Mouse (Mus musculus): Measurements from ENCODE around the gene Togaram2. TPM values are rescaled to one million over a fixed set of nuclear protein-coding genes. Genes with fewer than 3 reads are reported as not detected.

Gene Togaram2
- polyA plus RNA-seq, 1 experiment from 2014 or later = not detected

DNA sequence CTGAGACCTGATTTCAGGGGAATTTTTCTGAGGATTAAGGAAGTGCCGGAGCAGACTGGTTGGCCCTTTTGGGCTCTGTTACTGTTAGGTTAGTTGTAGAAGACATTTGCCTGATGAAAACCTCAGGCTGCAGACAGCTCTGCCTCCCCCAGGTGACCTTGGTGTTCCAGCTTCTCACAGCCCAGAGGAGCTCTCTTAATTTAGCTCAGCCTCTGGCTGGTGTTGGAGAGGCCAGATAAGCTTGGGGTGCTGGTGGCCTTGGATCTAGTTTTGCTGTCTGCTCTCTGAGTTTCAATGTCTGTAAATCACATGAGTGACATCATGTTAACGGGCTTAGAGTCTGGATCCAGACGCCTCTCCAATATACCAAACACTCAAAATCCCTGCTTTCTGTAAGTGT, 48.0 kb downstream of the Togaram2 start:
- no peaks in the 10 kb centered on the region for H3K4me1 ChIP-seq (ENCODE audit: control insufficient read depth, insufficient read depth, low read length)
- H3K4me3 ChIP-seq (ENCODE audit: low read depth, low read length) = no peak overlapping the region
- H3K4me2 ChIP-seq (ENCODE audit: low read depth, severe bottlenecking) = no peak overlapping the region
- 62% methylated on average over 3 of the region's 3 CpGs for WGBS
- no peaks in the 10 kb centered on the region for H3K9me3 ChIP-seq (ENCODE audit: control insufficient read depth, low read length)
- DNase-seq (ENCODE audit: low spot score) (no peak), ATAC-seq (ENCODE audit: insufficient number of reproducible peaks, low FRiP score, low TSS enrichment, low read depth) (no peak)
- H3K27ac ChIP-seq (replicated peaks; ENCODE audit: low read depth, low read length) = no peak overlapping the region
- no peaks in the 10 kb centered on the region for H3K36me3 ChIP-seq (ENCODE audit: control insufficient read depth, insufficient read depth, low read length)
- no peak overlapping the region for H3K9ac ChIP-seq (ENCODE audit: low read length)
- H3K27me3 ChIP-seq (ENCODE audit: control insufficient read depth, insufficient read depth, low read length) = no peaks in the 10 kb centered on the region

GRCm38 (mm10) chr17:71730655-71731054, 57.6 kb downstream of the Togaram2 start:
- Histone ChIP-seq H3K27me3 (ENCODE audit: control insufficient read depth, insufficient read depth, low read length) (no peaks in the 10 kb centered on the region), H3K27ac (replicated peaks; ENCODE audit: low read depth, low read length) (no peak overlapping the region), H3K4me1 (ENCODE audit: control insufficient read depth, insufficient read depth, low read length) (no peaks in the 10 kb centered on the region), H3K9ac (ENCODE audit: low read length) (no peak overlapping the region), H3K36me3 (ENCODE audit: control insufficient read depth, insufficient read depth, low read length) (no peaks in the 10 kb centered on the region), H3K4me3 (ENCODE audit: low read depth, low read length) (no peak overlapping the region), H3K4me2 (ENCODE audit: low read depth, severe bottlenecking) (no peak overlapping the region), H3K9me3 (ENCODE audit: control insufficient read depth, low read length) (no peaks in the 10 kb centered on the region)
- DNase-seq (ENCODE audit: low spot score) = no peak
- no peak for ATAC-seq (ENCODE audit: insufficient number of reproducible peaks, low FRiP score, low TSS enrichment, low read depth)
- 75% methylated on average over 2 of the region's 2 CpGs for WGBS

- no peak for ATAC-seq (ENCODE audit: insufficient number of reproducible peaks, low FRiP score, low TSS enrichment, low read depth)
- WGBS = 73% methylated on average over 3 of the region's 3 CpGs
These were observed 63.4 kb downstream of the Togaram2 start for GRCm38 (mm10) chr17:71736442-71736841.

GRCm38 (mm10) chr17:71742156-71742555, 69.1 kb downstream of the Togaram2 start:
- 86% methylated on average over 3 of the region's 3 CpGs for WGBS
- H3K4me3 ChIP-seq (ENCODE audit: low read depth, low read length) = no peak overlapping the region
- no peak overlapping the region for H3K4me2 ChIP-seq (ENCODE audit: low read depth, severe bottlenecking)
- no peaks in the 10 kb centered on the region for H3K36me3 ChIP-seq (ENCODE audit: control insufficient read depth, insufficient read depth, low read length)
- DNase-seq (ENCODE audit: low spot score) (no peak), ATAC-seq (ENCODE audit: insufficient number of reproducible peaks, low FRiP score, low TSS enrichment, low read depth) (no peak)
- H3K27me3 ChIP-seq (ENCODE audit: control insufficient read depth, insufficient read depth, low read length) = no peaks in the 10 kb centered on the region
- H3K9ac ChIP-seq (ENCODE audit: low read length) = no peak overlapping the region
- H3K4me1 ChIP-seq (ENCODE audit: control insufficient read depth, insufficient read depth, low read length) = no peaks in the 10 kb centered on the region; the same call in 1 of the 2 replicates
- no peak overlapping the region for H3K27ac ChIP-seq (replicated peaks; ENCODE audit: low read depth, low read length)
- no peaks in the 10 kb centered on the region for H3K9me3 ChIP-seq (ENCODE audit: control insufficient read depth, low read length)

More at GRCm38 (mm10) chr17:71736442-71736841, 63.4 kb downstream of the Togaram2 start:
- Histone ChIP-seq H3K36me3 (ENCODE audit: control insufficient read depth, insufficient read depth, low read length) (no peaks in the 10 kb centered on the region), H3K4me3 (ENCODE audit: low read depth, low read length) (no peak overlapping the region), H3K4me2 (ENCODE audit: low read depth, severe bottlenecking) (no peak overlapping the region), H3K27me3 (ENCODE audit: control insufficient read depth, insufficient read depth, low read length) (no peaks in the 10 kb centered on the region), H3K9ac (ENCODE audit: low read length) (no peak overlapping the region), H3K27ac (replicated peaks; ENCODE audit: low read depth, low read length) (no peak overlapping the region), H3K4me1 (ENCODE audit: control insufficient read depth, insufficient read depth, low read length) (no peaks in the 10 kb centered on the region), H3K9me3 (ENCODE audit: control insufficient read depth, low read length) (no peaks in the 10 kb centered on the region)
- no peak for DNase-seq (ENCODE audit: low spot score)

DNA sequence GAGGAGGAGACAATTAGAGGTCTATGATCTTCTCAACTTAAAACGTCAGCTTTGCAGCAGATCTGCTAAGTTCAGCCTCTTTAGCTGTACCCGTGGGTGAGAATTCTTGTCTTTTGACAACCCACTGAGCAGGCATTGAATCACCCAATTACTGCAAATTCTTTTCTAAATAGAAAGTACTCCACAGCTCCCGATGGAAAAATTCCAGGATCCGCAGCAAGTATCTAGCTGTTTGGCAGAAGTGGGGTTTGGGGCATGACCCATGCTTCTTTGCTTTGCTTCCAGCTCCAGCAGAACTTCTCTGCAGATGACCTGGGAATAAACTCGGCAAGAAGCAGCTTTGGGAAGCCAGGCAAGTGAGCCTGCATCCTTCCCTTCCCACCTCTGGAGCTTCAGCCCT, 69.9 kb downstream of the Togaram2 start:
- 67% methylated on average over 5 of the region's 5 CpGs for WGBS
- Histone ChIP-seq H3K9ac (ENCODE audit: low read length) (no peak overlapping the region), H3K27ac (replicated peaks; ENCODE audit: low read depth, low read length) (no peak overlapping the region), H3K9me3 (ENCODE audit: control insufficient read depth, low read length) (no peaks in the 10 kb centered on the region), H3K4me1 (ENCODE audit: control insufficient read depth, insufficient read depth, low read length) (no peaks in the 10 kb centered on the region; the same call in 1 of the 2 replicates), H3K27me3 (ENCODE audit: control insufficient read depth, insufficient read depth, low read length) (no peaks in the 10 kb centered on the region), H3K4me2 (ENCODE audit: low read depth, severe bottlenecking) (no peak overlapping the region), H3K4me3 (ENCODE audit: low read depth, low read length) (no peak overlapping the region), H3K36me3 (ENCODE audit: control insufficient read depth, insufficient read depth, low read length) (no peaks in the 10 kb centered on the region)
- ATAC-seq (ENCODE audit: insufficient number of reproducible peaks, low FRiP score, low TSS enrichment, low read depth) (no peak), DNase-seq (ENCODE audit: low spot score) (no peak)

DNA sequence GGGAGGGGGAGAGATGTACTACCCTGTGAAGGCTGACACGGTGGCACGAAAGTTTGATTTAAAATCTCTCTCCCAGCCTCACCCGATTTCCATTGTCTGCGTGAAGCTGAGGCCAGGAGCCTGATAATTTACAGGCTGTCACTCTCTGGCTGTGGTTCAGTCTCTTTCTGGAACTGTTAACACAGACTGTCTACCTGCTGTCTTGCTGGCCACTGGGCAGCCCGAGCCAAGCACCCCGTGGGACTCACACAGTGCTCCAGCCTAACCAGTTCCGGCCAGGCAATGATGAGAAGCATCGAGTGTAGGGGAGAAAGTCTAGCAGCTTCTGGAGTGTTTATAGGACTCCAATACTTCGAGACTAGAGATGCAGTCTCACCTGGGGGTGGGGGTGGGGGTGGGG, 73.1 kb downstream of the Togaram2 start:
- no peaks in the 10 kb centered on the region for H3K9me3 ChIP-seq (ENCODE audit: control insufficient read depth, low read length)

GRCm38 (mm10) chr17:71747561-71747960, 74.5 kb downstream of the Togaram2 start:
- 91% methylated on average over 8 of the region's 8 CpGs for WGBS
- Histone ChIP-seq H3K27me3 (ENCODE audit: control insufficient read depth, insufficient read depth, low read length) (no peaks in the 10 kb centered on the region), H3K36me3 (ENCODE audit: control insufficient read depth, insufficient read depth, low read length) (no peaks in the 10 kb centered on the region), H3K4me3 (ENCODE audit: low read depth, low read length) (no peak overlapping the region), H3K4me2 (ENCODE audit: low read depth, severe bottlenecking) (no peak overlapping the region), H3K27ac (replicated peaks; ENCODE audit: low read depth, low read length) (no peak overlapping the region), H3K9ac (ENCODE audit: low read length) (no peak overlapping the region), H3K4me1 (ENCODE audit: control insufficient read depth, insufficient read depth, low read length) (no peaks in the 10 kb centered on the region; the same call in 1 of the 2 replicates), H3K9me3 (ENCODE audit: control insufficient read depth, low read length) (no peaks in the 10 kb centered on the region)
- ATAC-seq (ENCODE audit: insufficient number of reproducible peaks, low FRiP score, low TSS enrichment, low read depth) (no peak), DNase-seq (ENCODE audit: low spot score) (no peak)

More for the DNA sequence above, 73.1 kb downstream of the Togaram2 start:
- 79% methylated on average over 9 of the region's 9 CpGs for WGBS
- H3K4me1 ChIP-seq (ENCODE audit: control insufficient read depth, insufficient read depth, low read length) = no peaks in the 10 kb centered on the region; the same call in 1 of the 2 replicates
- no peaks in the 10 kb centered on the region for H3K27me3 ChIP-seq (ENCODE audit: control insufficient read depth, insufficient read depth, low read length)
- H3K4me2 ChIP-seq (ENCODE audit: low read depth, severe bottlenecking) = no peak overlapping the region
- H3K9ac ChIP-seq (ENCODE audit: low read length) = no peak overlapping the region
- DNase-seq (ENCODE audit: low spot score) (no peak), ATAC-seq (ENCODE audit: insufficient number of reproducible peaks, low FRiP score, low TSS enrichment, low read depth) (no peak)
- no peaks in the 10 kb centered on the region for H3K36me3 ChIP-seq (ENCODE audit: control insufficient read depth, insufficient read depth, low read length)
- H3K4me3 ChIP-seq (ENCODE audit: low read depth, low read length) = no peak overlapping the region
- H3K27ac ChIP-seq (replicated peaks; ENCODE audit: low read depth, low read length) = no peak overlapping the region

DNA sequence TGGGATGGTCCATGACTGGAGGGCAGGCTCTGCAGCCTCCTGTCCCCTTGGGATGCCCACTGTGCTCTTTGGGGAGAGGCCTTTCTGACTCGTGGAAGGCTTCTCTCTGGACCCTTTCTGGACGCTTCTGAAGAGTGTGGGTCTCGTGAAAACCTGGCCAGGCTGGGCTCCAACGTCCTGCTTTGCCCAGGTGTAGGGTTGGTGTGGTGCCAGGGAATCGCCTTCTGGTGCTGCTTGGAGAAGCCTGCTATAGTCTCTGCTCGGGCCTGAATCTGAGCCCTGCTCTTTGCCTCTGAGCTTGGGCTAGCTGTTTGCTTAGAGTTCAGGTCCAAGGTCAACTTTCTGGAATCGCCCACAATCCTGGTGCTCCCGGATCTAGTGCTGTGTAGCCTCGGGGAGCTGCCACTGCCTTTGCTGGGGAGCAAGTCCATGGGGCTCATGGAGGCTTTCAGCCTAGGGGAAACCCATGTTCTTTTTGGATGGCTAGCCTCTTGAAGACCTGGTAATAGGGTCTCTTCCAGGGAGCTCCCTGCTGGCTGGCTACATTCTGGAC, 76.6 kb downstream of the Togaram2 start:
- Histone ChIP-seq H3K36me3 (ENCODE audit: control insufficient read depth, insufficient read depth, low read length) (no peaks in the 10 kb centered on the region), H3K27me3 (ENCODE audit: control insufficient read depth, insufficient read depth, low read length) (no peaks in the 10 kb centered on the region), H3K27ac (replicated peaks; ENCODE audit: low read depth, low read length) (no peak overlapping the region), H3K4me1 (ENCODE audit: control insufficient read depth, insufficient read depth, low read length) (no peaks in the 10 kb centered on the region), H3K4me3 (ENCODE audit: low read depth, low read length) (no peak overlapping the region), H3K4me2 (ENCODE audit: low read depth, severe bottlenecking) (no peak overlapping the region), H3K9me3 (ENCODE audit: control insufficient read depth, low read length) (no peaks in the 10 kb centered on the region), H3K9ac (ENCODE audit: low read length) (no peak overlapping the region)
- ATAC-seq (ENCODE audit: insufficient number of reproducible peaks, low FRiP score, low TSS enrichment, low read depth) (no peak), DNase-seq (ENCODE audit: low spot score) (no peak)
- WGBS = 79% methylated on average over 9 of the region's 9 CpGs

GRCm38 (mm10) chr17:71752831-71753230, 79.8 kb downstream of the Togaram2 start, which contains the start of gene Pcare:
TSS of gene Pcare (minus strand) at chr17:71752894.
- Histone ChIP-seq H3K27ac (replicated peaks; ENCODE audit: low read depth, low read length) (no peak within 1 kb of the TSS), H3K4me3 (ENCODE audit: low read depth, low read length) (no peak within 1 kb of the TSS), H3K4me2 (ENCODE audit: low read depth, severe bottlenecking) (no peak within 1 kb of the TSS), H3K4me1 (ENCODE audit: control insufficient read depth, insufficient read depth, low read length) (no peaks in the 10 kb centered on the region), H3K36me3 (ENCODE audit: control insufficient read depth, insufficient read depth, low read length) (no peaks in the 10 kb centered on the region), H3K9ac (ENCODE audit: low read length) (no peak within 1 kb of the TSS), H3K9me3 (ENCODE audit: control insufficient read depth, low read length) (no peaks in the 10 kb centered on the region), H3K27me3 (ENCODE audit: control insufficient read depth, insufficient read depth, low read length) (no peaks in the 10 kb centered on the region)
- DNase-seq (ENCODE audit: low spot score) = no peak
- no peak for ATAC-seq (ENCODE audit: insufficient number of reproducible peaks, low FRiP score, low TSS enrichment, low read depth)
- 51% methylated on average over 10 of the region's 10 CpGs for WGBS

Data from limb, embryonic 11.5 days (tissue).